Mouse (Mus musculus) T-helper 17 cell (primary cell): Measurements from ENCODE around the gene Twist1.

Experiments
- in situ Hi-C, 2 experiments: fragments of 300-600 bp; cut with MboI, MseI; formaldehyde crosslinking; loops; 1 replicate in 1 of 2; 2 replicates in 1 of 2; pipeline ENCODE4 v1.15.1; 2025; ENCODE audit warnings: high pct_unique_total_duplicates in 2 of 2

The Twist1 gene

DNA sequence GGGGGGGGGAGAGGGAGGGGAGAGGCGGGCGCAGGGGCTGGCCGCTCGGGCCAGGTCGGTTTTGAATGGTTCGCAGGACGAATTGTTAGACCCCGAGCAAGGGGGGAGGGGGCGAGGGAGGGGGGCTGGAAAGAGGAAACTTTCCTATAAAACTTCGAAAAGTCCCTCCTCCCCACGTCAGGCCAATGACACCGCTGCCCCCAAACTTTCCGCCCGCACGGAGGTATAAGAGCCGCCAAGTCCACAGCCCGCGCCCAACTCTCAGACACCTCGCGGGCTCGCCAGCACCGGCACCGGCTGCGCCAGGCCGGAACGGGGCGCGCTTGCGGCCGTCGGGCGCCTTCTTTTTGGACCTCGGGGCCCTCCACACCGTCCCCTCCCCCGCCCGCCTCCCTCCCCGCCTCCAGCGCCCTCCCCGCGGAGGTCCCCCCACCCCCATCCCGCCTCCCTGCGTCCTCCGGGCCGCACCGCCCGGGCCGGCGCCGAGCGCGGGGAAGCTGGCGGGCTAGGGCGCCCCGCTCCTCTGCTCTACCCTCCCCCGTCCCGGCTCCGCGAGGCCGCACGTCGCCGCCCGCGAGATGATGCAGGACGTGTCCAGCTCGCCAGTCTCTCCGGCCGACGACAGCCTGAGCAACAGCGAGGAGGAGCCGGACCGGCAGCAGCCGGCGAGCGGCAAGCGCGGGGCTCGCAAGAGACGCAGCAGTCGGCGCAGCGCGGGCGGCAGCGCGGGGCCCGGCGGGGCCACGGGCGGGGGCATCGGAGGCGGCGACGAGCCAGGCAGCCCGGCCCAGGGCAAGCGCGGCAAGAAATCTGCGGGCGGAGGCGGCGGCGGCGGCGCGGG is at the start of gene Twist1:
Gene Twist1 (plus strand): TSS at position 272 of the 841 bp plus-strand sequence.
- in situ Hi-C loops = no loop called here

DNA sequence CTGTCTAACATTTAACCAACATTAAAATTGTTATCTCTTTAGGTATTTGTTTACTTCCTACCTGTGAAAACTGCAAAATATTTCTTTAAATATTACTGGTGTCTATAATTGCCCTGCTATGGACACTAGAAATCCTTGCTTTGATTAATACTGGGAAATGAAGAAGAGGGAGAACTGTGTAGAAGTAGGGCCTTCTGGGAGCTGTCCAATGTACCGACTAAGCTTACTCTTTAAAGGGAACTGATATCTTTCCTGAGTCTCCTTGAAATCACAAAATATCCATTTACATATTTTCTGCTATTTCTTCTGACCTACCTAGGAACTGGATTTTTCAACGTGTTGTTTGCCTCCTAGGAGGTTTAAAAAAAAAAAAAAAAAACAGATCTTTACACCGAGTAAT is 30.7 kb upstream of the Twist1 start:
- in situ Hi-C loops = loop anchor here in 1 of 2 experiments (25.0 kb wide), 1 partner anchor 1036 kb away; no protein-coding TSS in a partner anchor

- in situ Hi-C loops = loop anchor here in 1 of 2 experiments (25.0 kb wide), 1 partner anchor 1035 kb away; no protein-coding TSS in a partner anchor
Observed at GRCm38 (mm10) chr12:33927334-33928098, 30.0 kb upstream of the Twist1 start.

GRCm38 (mm10) chr12:33928331-33929192 is 28.9 kb upstream of the Twist1 start, which contains the start of gene Ferd3l:
TSS of gene Ferd3l (plus strand) at chr12:33928425.
- in situ Hi-C loops = loop anchor here in 1 of 2 experiments (25.0 kb wide), 1 partner anchor 1034 kb away; no protein-coding TSS in a partner anchor

GRCm38 (mm10) chr12:33952843-33953242 is 4.6 kb upstream of the Twist1 start:
- in situ Hi-C loops = no loop called here

GRCm38 (mm10) chr12:33954931-33955565 is 2.4 kb upstream of the Twist1 start:
- in situ Hi-C loops = no loop called here

GRCm38 (mm10) chr12:33955606-33956295 is 1.7 kb upstream of the Twist1 start:
- in situ Hi-C loops = no loop called here

GRCm38 (mm10) chr12:33956576-33957399 is 683 bp upstream of the Twist1 start:
- in situ Hi-C loops = no loop called here

GRCm38 (mm10) chr12:33958241-33959194 is 1.0 kb downstream of the Twist1 start:
- in situ Hi-C loops = no loop called here

- in situ Hi-C loops = no loop called here
Observed at GRCm38 (mm10) chr12:33959206-33959605, 1.7 kb downstream of the Twist1 start.

- in situ Hi-C loops = no loop called here
Observed at GRCm38 (mm10) chr12:33959846-33960245, 2.4 kb downstream of the Twist1 start.

DNA sequence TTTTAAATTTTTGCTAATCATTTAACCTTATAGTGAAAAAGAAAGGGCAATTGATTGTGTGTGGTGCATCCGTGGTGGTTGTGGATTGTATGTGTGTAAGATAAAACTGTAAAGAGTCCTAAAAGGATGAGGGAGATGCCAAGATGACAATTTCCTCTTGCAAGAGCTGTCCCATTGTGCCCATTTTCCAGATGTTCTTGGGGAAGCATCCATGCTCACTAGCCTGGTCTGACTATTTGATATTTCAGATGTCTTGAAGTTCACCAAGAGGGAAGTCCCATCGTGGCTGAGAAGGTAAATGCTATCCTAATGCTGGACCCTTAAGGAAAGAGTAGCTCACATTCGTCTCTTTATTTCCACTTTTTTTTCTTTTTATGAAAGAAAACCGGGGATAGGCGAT is 3.5 kb downstream of the Twist1 start:
- in situ Hi-C loops = no loop called here

- in situ Hi-C loops = no loop called here
Observed at GRCm38 (mm10) chr12:33962118-33962772, 4.8 kb downstream of the Twist1 start.

DNA sequence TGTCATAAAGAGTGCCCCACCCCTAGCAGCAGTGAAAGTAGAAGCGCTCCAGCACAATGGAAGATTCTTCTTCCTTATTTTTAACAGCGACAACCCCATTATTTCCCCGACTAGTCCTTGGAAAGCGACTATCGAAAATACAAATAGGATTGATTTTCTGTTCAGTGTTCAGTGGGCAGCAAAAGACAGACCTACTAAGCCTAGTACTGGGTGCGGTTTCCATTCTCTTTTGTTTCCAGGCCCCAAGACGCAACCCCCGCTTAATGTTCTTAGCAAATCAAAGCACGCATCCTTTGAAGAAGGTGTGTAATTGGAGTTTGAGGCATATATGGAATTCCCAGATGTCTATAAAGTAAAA is 5.3 kb downstream of the Twist1 start:
- in situ Hi-C loops = no loop called here

GRCm38 (mm10) chr12:33963671-33964369 is 6.3 kb downstream of the Twist1 start:
- in situ Hi-C loops = no loop called here

- in situ Hi-C loops = no loop called here
Observed at GRCm38 (mm10) chr12:33964427-33964826, 7.0 kb downstream of the Twist1 start.
